Mouse (Mus musculus): ENCODE measurements around the gene Fam169a. TPM values are rescaled to one million over a fixed set of nuclear protein-coding genes. Genes with fewer than 3 reads are reported as not detected.
"Not testable (repeated sequence)": the region's sequence is repeated elsewhere in the genome, so short reads cannot be mapped to it uniquely, and the experiment has no call there.

Gene Fam169a
- total RNA-seq, 2 experiments from 2014 or later: 0.05 TPM; not detected in 1

DNA sequence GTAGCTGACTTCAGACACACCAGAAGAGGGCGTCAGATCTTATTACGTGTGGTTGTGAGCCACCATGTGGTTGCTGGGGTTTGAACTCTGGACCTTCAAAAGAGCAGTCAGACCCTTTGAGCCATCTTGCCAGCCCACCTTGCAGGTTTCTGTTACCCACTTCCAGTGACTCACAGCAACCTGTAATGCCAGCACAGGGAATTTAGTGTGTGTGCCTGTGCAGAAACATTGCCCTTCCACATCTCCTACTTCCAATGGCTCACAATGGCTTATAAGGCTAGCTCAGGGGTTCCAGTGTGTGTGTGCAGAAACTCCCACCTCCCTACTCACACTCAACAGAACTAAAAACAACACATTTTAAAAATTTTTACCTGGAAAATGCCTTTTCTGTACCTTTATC lies 10.5 kb downstream of the Fam169a start:
- DNase-seq (ENCODE audit: low spot score): no peak

DNA sequence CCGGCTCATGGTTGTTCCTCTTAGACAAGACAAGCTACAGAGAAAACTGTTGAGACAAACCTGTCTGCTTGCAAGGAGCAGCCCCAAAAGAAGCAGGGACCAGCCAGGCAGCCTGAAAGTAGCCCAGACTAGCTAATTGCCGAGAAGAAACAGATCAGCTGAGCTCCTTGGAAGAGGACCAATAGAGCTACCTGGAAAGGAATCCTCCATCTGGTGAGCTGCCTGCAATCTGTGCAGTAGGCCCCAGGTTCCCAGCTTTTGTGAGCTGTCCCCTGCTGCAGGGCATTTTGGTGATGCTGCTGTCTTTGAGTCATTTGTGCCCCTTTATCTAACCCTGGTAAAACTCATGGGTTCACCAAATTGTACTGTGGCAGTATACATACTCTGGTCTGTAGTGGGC lies 13.1 kb downstream of the Fam169a start:
- no peak for DNase-seq (ENCODE audit: low spot score)

DNA sequence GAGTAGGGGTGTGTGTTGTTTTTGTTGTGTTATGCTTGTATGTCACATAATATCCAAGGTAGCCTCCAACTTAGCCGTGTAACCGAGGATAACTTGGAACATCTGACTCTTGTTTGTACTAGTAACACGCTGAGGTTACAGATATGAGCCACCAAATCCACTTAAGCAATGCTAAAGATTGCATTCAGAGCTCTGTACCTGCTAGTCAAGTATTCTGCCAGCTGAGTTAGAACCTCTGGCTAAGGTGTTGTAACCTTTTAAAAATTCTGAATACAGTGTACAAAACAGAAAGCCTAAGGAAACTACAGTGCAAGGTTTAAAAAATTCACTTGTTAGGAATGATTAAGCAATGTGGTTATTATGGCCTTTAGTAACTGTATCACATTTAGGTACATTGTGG lies 13.5 kb downstream of the Fam169a start:
- no peak for DNase-seq (ENCODE audit: low spot score)

DNA sequence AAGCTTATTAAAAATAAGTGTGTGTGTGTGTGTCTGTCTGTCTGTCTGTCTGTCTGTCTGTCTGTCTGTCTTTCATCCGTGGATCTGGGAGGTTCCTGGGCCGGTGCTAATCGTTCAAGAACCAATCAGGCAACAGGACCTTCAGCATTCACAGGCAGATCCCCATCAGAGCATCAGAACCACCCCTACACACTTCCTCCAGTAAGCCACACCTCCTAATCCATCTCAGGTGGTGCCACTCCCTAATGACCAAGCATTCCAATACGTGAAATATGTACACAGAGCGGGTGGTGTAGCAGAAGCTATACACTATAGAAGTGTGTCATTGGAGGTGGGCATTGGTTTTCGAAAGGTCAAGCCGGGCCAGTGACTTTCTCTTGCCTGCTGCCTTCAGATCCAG lies 15.3 kb downstream of the Fam169a start:
- no peak for DNase-seq (ENCODE audit: low spot score)

DNA sequence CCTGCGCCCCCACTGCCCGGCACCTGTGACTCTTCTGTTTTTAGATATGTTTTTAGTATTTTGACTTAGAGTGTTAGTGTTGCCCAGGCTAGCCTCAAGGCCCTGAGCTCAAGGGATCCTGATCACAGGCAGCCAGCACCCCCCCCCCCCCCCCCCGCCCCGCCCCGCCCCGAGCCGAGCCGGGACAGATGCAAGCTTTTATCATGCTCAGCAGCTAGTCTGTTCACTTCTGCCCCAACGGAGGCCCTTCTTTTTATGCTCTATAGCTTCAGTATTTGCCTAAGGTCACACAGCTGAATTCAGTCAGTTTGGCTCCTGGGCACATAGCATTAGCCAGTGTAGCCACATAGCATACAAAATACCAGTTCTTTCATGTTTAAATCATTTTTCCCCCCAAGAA lies 19.2 kb downstream of the Fam169a start:
- DNase-seq (ENCODE audit: low spot score): no peak

DNA sequence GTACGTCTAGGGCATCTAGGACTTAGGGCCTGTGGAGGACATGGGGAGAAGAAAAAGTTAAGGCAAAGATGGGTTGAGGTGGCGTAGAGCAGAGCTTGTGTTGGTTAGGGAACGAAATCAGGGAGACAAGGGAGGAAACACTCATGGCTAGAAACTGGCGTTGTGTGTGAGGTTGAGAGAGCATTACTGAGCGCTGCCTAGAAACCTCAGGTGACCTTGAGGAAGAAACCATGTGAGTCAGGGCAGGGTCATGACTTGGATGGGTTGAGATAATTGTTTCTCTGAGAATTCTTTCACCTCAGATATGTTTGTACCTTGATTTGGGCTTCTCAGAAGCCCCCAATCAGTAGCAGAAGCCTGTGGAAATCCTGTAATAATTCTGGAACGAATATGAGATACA lies 20.3 kb downstream of the Fam169a start:
- no peak for DNase-seq (ENCODE audit: low spot score)

DNA sequence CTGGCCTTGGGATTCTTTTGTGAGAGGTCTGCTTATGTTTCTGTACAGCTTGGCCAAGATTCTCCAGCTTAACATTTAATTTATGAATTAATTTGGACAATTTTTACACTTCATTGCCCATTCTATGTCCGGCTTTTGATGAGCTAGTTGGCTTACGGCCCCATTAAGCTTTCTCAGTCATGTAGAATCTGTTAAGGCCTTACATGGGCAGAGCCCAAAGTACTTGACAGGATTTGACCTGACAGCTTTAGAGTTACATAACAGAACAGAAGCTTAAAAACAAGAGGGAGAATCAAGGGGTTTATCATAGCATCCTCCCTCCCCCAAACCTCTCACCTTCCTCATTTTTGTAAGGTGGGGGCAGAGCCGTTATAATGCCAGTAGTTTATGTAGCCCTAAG lies 21.1 kb downstream of the Fam169a start:
- DNase-seq (ENCODE audit: low spot score): no peak

DNA sequence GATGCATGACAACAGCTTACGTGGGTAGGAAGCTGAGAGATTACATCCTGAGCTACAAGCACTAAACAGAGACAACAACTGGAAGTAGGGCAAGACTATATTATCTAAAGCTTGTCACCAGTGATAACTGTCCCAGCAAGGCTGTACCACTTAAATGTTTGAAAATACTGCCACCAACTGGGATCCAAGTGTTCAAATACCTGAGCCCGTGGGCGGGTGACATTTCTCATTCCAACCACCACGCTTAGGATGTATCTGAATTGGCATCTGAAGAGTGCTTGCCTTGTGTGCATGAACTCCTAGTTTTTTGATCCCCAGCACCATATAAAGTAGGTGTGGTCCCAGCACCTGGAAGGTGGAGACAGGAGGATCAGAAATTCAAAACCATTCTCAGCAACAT lies 28.6 kb downstream of the Fam169a start:
- no peak for DNase-seq (ENCODE audit: low spot score)

DNA sequence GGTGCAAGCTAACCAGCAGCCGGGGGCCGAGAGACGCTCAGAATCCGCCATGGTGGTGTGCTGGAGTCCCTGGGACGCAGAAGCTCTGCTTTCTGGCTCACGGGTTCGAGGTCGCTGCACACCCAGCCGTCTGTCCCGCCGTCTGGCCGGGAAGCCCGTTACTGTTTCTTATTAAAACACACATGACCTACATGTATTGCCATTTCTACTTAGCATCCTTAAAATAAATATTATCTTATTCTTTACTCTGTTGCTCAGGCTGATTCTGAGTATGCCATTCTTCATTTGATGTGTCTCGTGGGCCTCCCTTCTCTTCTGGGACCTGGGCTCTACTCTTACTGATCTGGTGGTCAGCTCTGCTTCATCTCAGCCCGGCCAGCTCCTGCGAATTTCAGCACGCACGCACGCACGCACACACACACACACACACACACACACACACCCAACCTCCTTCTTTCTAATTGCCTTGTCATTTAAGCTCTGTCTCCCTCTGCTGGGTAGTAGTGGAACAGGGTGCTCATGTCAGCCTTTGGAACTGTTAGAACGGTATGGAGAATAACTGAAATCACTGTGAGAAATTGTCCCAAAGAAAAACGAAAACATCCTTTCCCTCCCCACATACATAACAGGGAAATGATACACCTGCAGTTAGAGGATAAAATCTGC lies 32.2 kb downstream of the Fam169a start, which contains the start of gene Gm6169:
Gene Gm6169, minus strand, starts transcription at position 51 of the 666 bp plus-strand sequence.
- DNase-seq (ENCODE audit: low spot score): no peak

DNA sequence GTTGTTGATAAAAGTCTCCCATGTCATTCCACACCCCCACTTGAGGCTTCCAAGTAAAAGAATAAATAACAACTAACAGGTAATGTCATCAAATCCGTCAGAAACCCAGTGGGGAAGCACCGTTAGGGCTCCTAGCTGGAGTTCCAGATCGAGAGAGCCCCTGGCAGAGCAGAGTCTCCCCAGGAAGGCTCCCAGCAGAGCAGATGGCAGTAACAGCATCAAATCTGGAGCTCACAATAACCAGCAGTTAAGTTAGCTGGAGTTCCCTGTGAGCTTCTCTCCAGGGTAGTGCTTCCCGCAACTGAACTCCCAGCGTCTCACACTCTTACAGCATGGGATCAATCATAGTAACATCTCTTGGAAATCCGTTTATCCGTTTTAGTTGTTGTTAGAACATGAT lies 37.9 kb downstream of the Fam169a start:
- no peak for DNase-seq (ENCODE audit: low spot score)

DNA sequence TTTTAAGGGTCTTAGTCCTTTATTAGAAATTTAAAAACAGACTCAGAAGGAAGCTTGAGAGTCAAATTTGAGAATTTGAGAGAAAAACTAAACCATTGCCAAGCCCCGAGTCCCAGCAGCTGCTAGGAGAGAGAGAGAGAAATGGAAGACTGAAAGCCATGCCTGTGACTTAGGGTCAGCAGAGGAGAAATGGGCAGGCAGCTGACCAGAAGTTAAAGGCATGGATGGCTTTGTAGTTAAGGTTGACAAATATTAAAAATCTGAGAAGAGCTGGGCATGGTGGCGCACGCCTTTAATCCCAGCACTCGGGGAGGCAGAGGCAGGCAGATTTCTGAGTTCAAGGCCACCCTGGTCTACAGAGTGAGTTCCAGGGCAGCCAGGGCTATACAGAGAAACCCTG lies 40.6 kb downstream of the Fam169a start:
- not testable (repeated sequence) for DNase-seq (ENCODE audit: low spot score)

DNA sequence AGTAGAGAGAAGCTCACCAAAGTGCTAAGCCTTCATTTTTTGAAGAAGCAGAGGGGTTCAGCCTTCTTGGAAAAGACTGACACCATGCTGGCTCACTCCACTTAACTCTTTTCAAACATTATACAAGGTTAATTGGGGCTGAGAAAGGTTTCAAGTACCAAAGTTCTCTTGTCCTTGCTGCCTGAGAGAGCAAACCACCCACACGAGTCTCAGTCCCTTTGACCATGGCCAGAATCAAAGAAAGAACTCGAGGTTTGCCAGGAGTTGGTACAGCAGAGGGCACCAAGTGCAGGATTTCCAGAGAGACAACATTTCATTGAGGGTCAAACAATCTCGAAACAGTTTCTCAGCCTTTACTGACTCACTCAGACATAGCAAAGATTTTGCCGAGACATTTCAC lies 42.0 kb downstream of the Fam169a start:
- DNase-seq (ENCODE audit: low spot score): no peak

DNA sequence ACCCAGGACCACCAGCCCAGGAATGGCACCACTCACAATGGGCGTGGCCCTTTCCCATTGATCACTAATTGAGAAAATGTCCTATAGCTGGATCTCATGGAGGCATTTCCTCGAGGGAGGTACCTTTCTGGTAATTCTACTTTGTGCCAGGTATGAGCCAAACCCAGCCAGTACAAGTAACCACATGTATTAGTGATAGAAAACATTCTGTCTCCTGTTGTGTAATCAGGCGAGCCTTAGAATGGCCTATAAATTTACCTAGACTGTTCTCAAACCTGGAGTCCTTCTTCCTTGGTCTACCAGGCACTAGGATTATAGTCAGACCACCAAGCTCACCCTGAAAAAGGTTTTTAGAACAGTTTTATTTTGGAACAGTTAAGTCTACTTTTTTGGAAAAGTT lies 54.3 kb downstream of the Fam169a start:
- DNase-seq (ENCODE audit: low spot score): no peak

DNA sequence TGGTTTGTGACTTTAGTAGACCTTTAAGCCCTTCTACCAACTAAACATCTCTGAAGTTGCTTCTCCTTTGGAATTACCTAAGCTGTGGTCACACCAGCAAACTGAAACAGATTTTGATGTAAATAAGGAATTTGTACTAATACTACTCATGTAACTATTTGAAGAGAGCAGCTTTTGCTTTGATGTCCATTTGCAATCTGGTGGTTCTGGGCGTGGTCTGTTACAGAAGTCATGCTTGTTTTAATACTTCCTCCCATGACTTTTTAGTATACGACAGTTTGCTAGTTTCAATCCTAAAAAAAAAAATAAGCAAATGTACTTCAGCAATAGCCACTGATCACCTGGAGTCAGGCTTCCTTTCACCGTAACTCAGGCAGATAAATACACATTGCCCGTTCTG lies 62.6 kb downstream of the Fam169a start:
- not testable (repeated sequence) for DNase-seq (ENCODE audit: low spot score)

DNA sequence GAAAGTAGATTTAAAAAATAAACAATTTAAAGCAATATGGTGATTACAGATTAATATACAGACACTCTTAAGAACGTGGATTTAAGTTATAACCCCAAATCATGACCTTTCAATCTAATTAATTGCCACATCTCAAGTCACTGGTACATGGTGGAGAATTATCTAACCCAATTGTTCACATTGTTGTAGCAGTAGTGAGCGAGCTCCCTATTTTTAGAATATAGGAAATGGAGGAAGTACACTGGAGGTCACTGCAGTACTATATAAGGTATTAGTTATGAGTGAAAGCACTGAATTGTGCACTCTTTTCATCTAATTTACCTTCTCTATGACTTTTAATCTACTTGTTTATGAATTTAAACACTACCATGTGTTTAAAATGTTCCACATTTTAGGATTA lies 63.3 kb downstream of the Fam169a start:
- DNase-seq (ENCODE audit: low spot score): not testable (repeated sequence)

DNA sequence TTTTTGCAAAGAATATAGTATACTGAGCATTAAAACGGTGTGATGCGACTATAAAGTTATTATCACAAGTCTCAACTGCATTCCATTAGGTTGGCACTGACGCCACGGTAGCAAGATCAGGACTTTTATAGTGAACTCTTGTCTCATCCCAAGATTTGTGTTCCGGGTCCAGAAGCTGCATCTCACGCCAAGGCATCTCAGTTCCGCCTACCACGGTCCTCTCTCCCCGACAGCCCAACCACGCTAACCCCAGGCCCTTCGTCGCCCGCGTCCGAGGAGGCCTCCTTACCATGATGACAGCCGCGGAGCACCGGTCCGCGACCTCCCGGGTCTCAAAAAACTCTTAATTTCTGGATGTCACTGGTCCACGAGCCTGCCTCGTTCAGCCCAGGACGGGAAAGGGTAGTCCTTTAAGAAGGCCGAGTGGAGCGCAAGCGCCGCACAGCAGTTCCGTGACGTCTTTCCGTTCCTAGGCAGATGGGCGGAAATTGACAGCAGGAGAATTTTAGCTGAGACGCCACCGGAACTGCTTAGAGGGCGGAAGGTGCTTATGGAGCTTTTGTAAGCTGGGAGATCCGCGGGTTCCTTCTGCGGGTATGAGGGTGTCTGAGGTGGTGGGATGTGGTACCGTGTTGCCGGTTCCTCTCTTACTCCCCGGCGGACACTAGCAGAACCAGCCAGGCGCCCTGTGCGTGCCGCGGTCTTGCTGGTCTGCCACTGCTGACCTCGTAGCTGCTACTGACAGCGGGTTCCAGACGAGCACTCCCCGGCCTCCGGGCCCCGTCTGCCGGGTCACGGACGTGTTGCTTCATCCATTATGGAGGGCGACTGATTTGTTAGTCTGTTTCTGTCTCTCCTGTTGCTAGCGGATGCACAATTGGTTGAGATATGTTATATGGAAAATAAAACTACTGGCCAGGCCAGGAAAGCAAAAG lies 70.6 kb downstream of the Fam169a start, which contains the start of the genes Gfm2 and Nsa2:
Gene Gfm2, plus strand, starts transcription at position 472 of the 935 bp plus-strand sequence.
Gene Nsa2, minus strand, starts transcription at position 472 of the 935 bp plus-strand sequence.
- DNase-seq (ENCODE audit: low spot score): peak; percentile 91

DNA sequence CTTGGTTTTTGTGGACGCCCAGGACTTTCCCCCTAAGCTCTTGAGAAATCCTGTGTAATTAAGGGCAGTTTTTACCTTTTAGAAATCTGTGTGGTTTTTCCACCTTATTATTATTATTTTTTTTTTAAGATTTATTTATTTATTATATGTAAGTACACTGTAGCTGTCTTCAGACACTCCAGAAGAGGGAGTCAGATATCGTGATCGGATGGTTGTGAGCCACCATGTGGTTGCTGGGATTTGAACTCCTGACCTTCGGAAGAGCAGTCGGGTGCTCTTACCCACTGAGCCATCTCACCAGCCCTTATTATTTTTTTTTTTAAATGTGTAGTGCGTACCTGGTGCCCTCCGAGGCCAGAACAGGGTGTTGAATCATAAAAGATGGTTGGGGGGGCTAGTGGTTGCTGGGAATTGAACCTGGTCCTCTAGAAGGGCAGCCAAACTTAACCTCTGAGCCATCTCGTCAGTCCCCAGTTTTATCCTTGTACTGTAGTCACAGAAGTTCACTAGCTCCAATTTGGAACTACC lies 71.4 kb downstream of the Fam169a start:
- DNase-seq (ENCODE audit: low spot score): not testable (repeated sequence)

DNA sequence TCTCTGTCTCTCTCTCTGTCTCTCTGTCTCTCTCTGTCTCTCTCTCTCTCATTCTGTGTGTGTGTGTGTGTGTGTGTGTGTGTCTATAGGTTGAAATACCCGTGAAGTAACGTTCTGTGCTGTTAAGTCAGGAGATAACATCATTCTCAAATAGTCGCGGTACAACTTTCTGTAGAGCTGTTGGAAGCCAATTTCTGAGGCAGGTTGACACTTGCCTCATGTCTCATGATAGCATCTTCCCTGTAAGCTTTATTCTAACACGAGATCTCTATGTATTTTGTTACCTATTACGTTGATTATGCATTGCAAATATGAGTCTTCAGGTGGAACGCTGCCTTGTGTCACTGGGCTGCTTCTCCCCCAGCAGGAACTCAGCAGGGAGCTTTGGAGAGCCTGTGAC lies 75.2 kb downstream of the Fam169a start:
- no peak for DNase-seq (ENCODE audit: low spot score)

DNA sequence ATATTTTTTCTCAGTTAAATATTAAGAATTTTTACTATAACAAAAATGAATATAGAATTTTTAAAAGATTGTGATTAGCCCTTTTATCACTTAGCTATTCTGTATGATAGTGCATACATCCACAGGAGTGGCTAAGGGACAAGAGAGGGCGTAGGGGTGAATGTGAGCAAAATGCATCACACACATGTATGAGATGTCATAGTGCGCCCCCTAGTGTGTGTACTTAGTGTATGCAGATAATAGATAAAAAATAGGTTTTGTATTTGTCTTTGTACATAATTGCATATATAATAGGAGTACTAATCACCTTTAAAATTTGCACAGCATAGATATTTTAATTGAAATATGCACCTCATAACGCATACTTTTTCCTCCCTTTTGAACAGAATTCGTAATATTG lies 78.7 kb downstream of the Fam169a start:
- peak; percentile 23 for DNase-seq (ENCODE audit: low spot score)

DNA sequence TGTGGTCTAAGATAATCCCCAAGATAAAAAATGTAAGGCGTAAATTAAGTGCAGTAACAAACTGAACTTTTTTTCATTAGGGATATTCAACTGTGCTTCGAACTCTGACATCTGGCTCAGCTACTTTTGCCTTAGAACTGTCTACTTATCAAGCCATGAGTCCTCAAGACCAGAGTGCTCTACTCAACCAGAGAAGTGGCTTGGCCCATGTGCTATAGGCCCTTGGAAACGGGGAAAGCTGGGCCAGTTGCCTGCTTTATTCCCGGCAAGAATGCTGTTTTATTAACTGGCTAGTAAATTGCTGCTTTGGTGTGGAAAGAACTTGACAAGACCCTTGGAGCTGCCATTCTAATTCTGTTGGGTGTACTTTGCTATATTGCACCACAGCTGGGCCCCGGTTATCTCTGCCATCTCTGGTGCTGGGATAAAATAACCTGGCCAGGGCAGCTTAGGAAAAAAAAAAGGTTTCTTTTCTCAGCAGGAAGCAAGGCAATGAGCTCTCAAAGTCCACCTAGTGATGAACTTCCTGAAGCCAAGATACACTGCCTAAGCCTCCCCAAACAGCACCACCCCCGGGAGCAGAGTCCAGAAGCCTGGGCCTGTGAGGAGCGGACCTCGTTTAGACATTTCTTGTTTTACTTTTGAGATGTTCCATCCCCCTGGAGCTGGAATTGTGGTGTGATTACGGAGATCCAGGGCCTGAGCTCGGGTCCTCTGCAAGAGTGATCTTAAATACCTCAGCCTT lies 108.6 kb downstream of the Fam169a start:
- no peak for DNase-seq (ENCODE audit: low spot score)

DNA sequence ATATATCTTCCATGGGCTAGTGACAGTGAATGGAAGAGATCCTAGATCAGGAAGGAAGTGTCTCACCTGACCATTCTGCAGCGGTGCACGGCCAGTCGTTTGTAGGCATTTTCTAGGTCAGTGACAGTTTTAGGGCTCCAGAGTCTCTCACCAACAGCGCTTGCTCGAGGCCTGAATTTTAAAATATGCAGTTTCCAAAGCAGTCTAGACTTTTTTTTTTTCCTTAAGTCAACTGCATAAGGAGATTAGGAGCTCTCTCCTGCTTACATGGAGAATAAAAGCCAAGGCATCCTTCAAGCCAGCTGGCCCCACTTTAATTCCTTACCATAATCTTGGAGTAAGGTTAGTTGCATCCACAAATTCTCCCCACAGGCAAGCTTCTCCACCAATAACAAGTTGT lies 109.6 kb downstream of the Fam169a start:
- DNase-seq (ENCODE audit: low spot score): no peak

DNA sequence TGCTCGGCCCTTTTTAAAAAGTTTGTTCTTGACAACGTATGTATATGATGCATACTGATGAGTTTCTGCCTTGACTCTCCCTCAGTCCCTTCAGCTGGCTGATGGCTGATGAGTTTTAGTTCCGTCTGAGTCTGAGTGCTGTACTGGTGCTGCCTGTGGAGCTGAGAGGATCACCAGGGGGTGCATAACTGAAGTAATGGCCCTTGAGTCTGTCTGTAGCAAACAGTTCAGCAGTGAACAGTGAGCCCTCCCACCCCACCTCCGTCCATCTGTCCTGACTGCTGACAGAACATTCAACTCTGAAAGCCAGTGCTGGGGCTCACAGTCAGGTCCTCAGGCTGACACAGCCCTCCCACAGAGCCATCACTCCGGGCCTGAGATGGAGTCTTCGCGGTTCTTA lies 111.9 kb downstream of the Fam169a start:
- DNase-seq (ENCODE audit: low spot score): no peak

Data from gastrocnemius, adult 18-20 months (tissue).